25 mouse cellular contexts compared by ENCODE assay signal in the genomic region with DNA sequence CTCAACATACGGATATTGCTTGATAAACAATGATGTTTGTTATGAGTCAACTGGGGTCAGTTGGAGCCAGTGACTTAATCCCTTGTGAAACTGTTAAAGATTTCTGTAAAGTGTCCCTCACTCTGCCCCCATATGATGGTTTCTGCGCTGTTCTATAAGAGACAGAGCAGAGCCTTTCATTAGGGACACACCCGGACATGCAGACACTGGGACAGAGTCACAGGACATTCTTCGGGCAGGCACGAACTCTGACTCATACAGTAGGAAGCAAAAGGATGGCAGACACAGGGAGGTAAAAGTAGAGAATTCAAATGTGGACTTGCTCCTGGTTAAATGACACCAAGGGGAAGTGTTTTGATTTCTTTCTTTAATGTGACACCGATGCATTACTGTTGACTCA.
A peak's percentile ranks its signal among the peaks of the same experiment; 100 is the strongest.
DNase-seq lines count a peak whose midpoint lies in the region; ATAC-seq and TF ChIP-seq lines count a peak whose summit lies in the region.
"Had no signal": no experiment of that assay in that cellular context is flagged by ENCODE, and none has a peak within 500 bp of the region (broad histone marks: within the 10 kb centered on the region; RNA-seq: fewer than 3 reads in every experiment).

No protein-coding gene starts in this region.

- no peaks in the 10 kb centered on the region for H3K4me1 ChIP-seq in liver, postnatal 0 days (ENCODE audit: insufficient read depth)
- no peaks in the 10 kb centered on the region for H3K4me1 ChIP-seq in intestine, embryonic 15.5 days (replicated peaks)
- H3K4me1 ChIP-seq in intestine, postnatal 0 days (replicated peaks; ENCODE audit: control insufficient read depth, insufficient read depth, low read length), result no peaks in the 10 kb centered on the region
- H3K4me1 ChIP-seq: embryonic facial prominence, embryonic 13.5 days; embryonic facial prominence, embryonic 15.5 days; forebrain, embryonic 10.5 days; forebrain, embryonic 12.5 days had no signal

- peak; percentile 48; the same call in 1 of the 2 replicates for ATAC-seq in liver, postnatal 0 days
- peak; percentile 66 for ATAC-seq in intestine, embryonic 15.5 days
- ATAC-seq in intestine, postnatal 0 days, result peak; percentile 34
- ATAC-seq: forebrain, embryonic 14.5 days; forebrain, embryonic 16.5 days; Patski had no signal

- peak overlapping the region; percentile 35; the same call in 1 of the 2 replicates for H3K27ac ChIP-seq in liver, postnatal 0 days (ENCODE audit: low read depth)
- no peak overlapping the region for H3K27ac ChIP-seq in intestine, embryonic 15.5 days
- H3K27ac ChIP-seq in intestine, postnatal 0 days (ENCODE audit: low read depth, low read length), result no peak overlapping the region
- H3K27ac ChIP-seq: embryonic facial prominence, embryonic 13.5 days; embryonic facial prominence, embryonic 15.5 days; forebrain, embryonic 10.5 days; forebrain, embryonic 12.5 days had no signal

- intact Hi-C loops in heart, postnatal 10 days (cut with DNase I), result no loop called here
- intact Hi-C loops in heart, postnatal 14 days (cut with DNase I), result no loop called here

- no peak for DNase-seq in liver, postnatal 0 days
- no peak for DNase-seq in liver
- DNase-seq in T-cell, adult 2 months (ENCODE audit: low spot score), result no peak
- DNase-seq in heart, postnatal 10 days, result no peak
- DNase-seq in heart, postnatal 14 days, result no peak
- DNase-seq: adrenal gland, adult 2 months; adrenal gland, postnatal 10 days; adrenal gland, postnatal 25 days; cerebellum, adult 11 months; cerebellum, adult 18-20 months; cerebellum, adult 8-10 months; cerebellum, adult 9-11 months; cerebellum, postnatal 14 days; cerebellum, postnatal 36 days; embryo, embryonic 11 days had no signal

- H3K36me3 ChIP-seq in liver, postnatal 0 days (replicated peaks; ENCODE audit: insufficient read depth, low read length), result no peaks in the 10 kb centered on the region
- no peaks in the 10 kb centered on the region for H3K36me3 ChIP-seq in intestine, embryonic 15.5 days
- H3K36me3 ChIP-seq in intestine, postnatal 0 days (ENCODE audit: control insufficient read depth, insufficient read depth), result no peaks in the 10 kb centered on the region
- H3K36me3 ChIP-seq: embryonic facial prominence, embryonic 13.5 days; embryonic facial prominence, embryonic 15.5 days; forebrain, embryonic 10.5 days; forebrain, embryonic 12.5 days had no signal

- H3K4me2 ChIP-seq in liver, postnatal 0 days (ENCODE audit: low read depth, low read length), result no peak overlapping the region
- H3K4me2 ChIP-seq in intestine, embryonic 15.5 days (replicated peaks), result no peak overlapping the region
- 0 out of 2 replicates have a peak overlapping the region, but pooled peaks have one; percentile 1 for H3K4me2 ChIP-seq in intestine, postnatal 0 days (replicated peaks; ENCODE audit: low read depth)
- H3K4me2 ChIP-seq: embryonic facial prominence, embryonic 13.5 days; embryonic facial prominence, embryonic 15.5 days; forebrain, embryonic 12.5 days had no signal

- 61% methylated on average over 6 of the region's 6 CpGs for WGBS in liver, postnatal 0 days (ENCODE audit: insufficient replicate concordance)
- 59% methylated on average over 6 of the region's 6 CpGs for WGBS in intestine, embryonic 15.5 days
- WGBS in intestine, postnatal 0 days, result 50% methylated on average over 6 of the region's 6 CpGs

- no peaks in the 10 kb centered on the region for H3K27me3 ChIP-seq in liver, postnatal 0 days (ENCODE audit: insufficient read depth, low read length)
- no peaks in the 10 kb centered on the region for H3K27me3 ChIP-seq in intestine, embryonic 15.5 days (replicated peaks)
- no peaks in the 10 kb centered on the region for H3K27me3 ChIP-seq in intestine, postnatal 0 days (replicated peaks; ENCODE audit: control insufficient read depth, insufficient read depth, low read length)
- H3K27me3 ChIP-seq: embryonic facial prominence, embryonic 13.5 days; embryonic facial prominence, embryonic 15.5 days; forebrain, embryonic 12.5 days; Patski had no signal

- no peak for TF ChIP-seq CTCF in liver, postnatal 0 days (IDR thresholded peaks at IDR 0.05; ENCODE audit: low read depth)
- TF ChIP-seq CTCF in intestine, postnatal 0 days (IDR thresholded peaks at IDR 0.05; ENCODE audit: low read depth), result no peak

- no peak overlapping the region for H3K9ac ChIP-seq in liver, postnatal 0 days (replicated peaks)
- H3K9ac ChIP-seq in intestine, embryonic 15.5 days, result no peak overlapping the region
- no peak overlapping the region for H3K9ac ChIP-seq in intestine, postnatal 0 days (ENCODE audit: low read depth, low read length)
- H3K9ac ChIP-seq: embryonic facial prominence, embryonic 13.5 days; embryonic facial prominence, embryonic 15.5 days; forebrain, embryonic 12.5 days had no signal

- no peak for TF ChIP-seq EP300 in liver, postnatal 0 days (IDR thresholded peaks at IDR 0.05; ENCODE audit: low read depth)

- H3K9me3 ChIP-seq in liver, postnatal 0 days (ENCODE audit: low read length), result no peaks in the 10 kb centered on the region
- no peaks in the 10 kb centered on the region for H3K9me3 ChIP-seq in intestine, embryonic 15.5 days
- no peaks in the 10 kb centered on the region for H3K9me3 ChIP-seq in intestine, postnatal 0 days (ENCODE audit: control insufficient read depth)
- H3K9me3 ChIP-seq: embryonic facial prominence, embryonic 13.5 days; embryonic facial prominence, embryonic 15.5 days; forebrain, embryonic 10.5 days; forebrain, embryonic 12.5 days had no signal

- H3K4me3 ChIP-seq in liver, postnatal 0 days (ENCODE audit: low read depth, low read length), result no peak overlapping the region
- no peak overlapping the region for H3K4me3 ChIP-seq in intestine, embryonic 15.5 days (replicated peaks)
- no peak overlapping the region for H3K4me3 ChIP-seq in intestine, postnatal 0 days (ENCODE audit: low read depth, low read length)
- H3K4me3 ChIP-seq: embryonic facial prominence, embryonic 13.5 days; embryonic facial prominence, embryonic 15.5 days; erythroblast, embryonic 14.5 days; forebrain, embryonic 10.5 days; forebrain, embryonic 12.5 days had no signal
